Mouse (Mus musculus) forebrain, embryonic 14.5 days (tissue): ENCODE measurements around the gene Magel2. TPM values are rescaled to one million over a fixed set of nuclear protein-coding genes. Genes with fewer than 3 reads are reported as not detected.

ENCODE experiments used
- ATAC-seq: fragments of 200-750 bp; cut with Nextera tagmentation; 2 replicates; pipeline ENCODE4 v1.8.0; 2017; ENCODE audit warnings: mild to moderate bottlenecking, moderate library complexity
- DNase-seq: peaks from one replicate; pipeline ENCODE4 v3.0.0-alpha.2; 2015; ENCODE audit warnings: low spot score
- H3K27ac ChIP-seq: fragments of 300-500 bp; sonication (generic); 2 replicates; pipeline ENCODE4 v1.5.1; 2014; ENCODE audit warnings: low read depth, mild to moderate bottlenecking, control low read depth, low read length, moderate library complexity
- H3K27me3 ChIP-seq: fragments of 300-500 bp; sonication (generic); replicated peaks from 2 replicates; pipeline ENCODE4 v1.6.1; 2014; ENCODE audit warnings: low read length, control low read depth, mixed read lengths; ENCODE audit not compliant: control insufficient read depth, insufficient read depth
- H3K36me3 ChIP-seq: fragments of 300-500 bp; sonication (generic); 2 replicates; pipeline ENCODE4 v1.6.1; 2014; ENCODE audit warnings: low read length, control low read depth; ENCODE audit not compliant: control insufficient read depth, insufficient read depth
- H3K4me1 ChIP-seq: fragments of 300-500 bp; sonication (generic); 2 replicates; pipeline ENCODE4 v1.6.1; 2014; ENCODE audit warnings: antibody characterized with exemption, low read length, control low read depth; ENCODE audit not compliant: control insufficient read depth, insufficient read depth
- H3K4me2 ChIP-seq: fragments of 300-500 bp; sonication (generic); 2 replicates; pipeline ENCODE4 v1.6.1; 2014; ENCODE audit warnings: mild to moderate bottlenecking, control low read depth, low read length
- H3K4me3 ChIP-seq: fragments of 300-500 bp; sonication (generic); 2 replicates; pipeline ENCODE4 v1.5.1; 2014; ENCODE audit warnings: low read depth, low read length, control low read depth
- H3K9ac ChIP-seq: fragments of 300-500 bp; sonication (generic); 2 replicates; pipeline ENCODE4 v1.6.1; 2014; ENCODE audit warnings: mild to moderate bottlenecking, low read length, control low read depth, moderate library complexity
- H3K9me3 ChIP-seq: fragments of 300-500 bp; sonication (generic); replicated peaks from 2 replicates; pipeline ENCODE4 v1.6.1; 2016; ENCODE audit warnings: low read length, control low read depth, mixed read lengths; ENCODE audit not compliant: control insufficient read depth
- WGBS: fragments of 180-500 bp; shearing (Covaris S2); extraction: QIAGEN DNeasy Blood & Tissue Kit; methylation state at CpG from one replicate; pipeline ENCODE4 v1.1.7; 2014; 5-methylcytosine and 5-hydroxymethylcytosine counted together
- polyA plus RNA-seq: library from polyadenylated mRNA; unstranded; fragments of >200 nt; fragmentation: Nextera tagmentation; extraction: Ambion mirVana; gene quantifications from 2 replicates; pipeline ENCODE4 v1.2.1, GENCODE M21; 2014

Magel2 gene
- polyA plus RNA-seq, 1 experiment from 2014 or later, result 11.8 TPM

DNA sequence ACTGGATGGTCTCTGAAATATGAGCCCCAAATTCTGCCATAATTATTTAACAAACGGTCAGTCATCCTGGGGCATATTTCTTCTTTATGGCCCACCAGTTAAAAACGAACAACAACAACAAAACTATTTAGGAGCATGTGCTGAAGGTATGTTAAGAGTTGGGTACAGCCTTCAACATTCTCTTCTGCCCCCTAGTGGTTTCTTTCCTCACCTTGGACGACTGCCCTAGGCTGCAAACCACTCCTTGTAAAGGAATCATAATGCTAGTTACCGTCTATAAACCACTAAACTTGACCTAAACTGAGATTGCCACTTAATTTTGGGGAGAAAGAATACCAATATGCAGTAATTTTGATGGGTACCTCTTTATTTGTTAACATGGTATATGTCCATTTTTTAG lies 1.2 kb upstream of the Magel2 start:
- Histone ChIP-seq H3K4me2 (peak overlapping the region; percentile 62), H3K9me3 (0 out of 2 replicates have a peak, but pooled peaks cover 7% of the 10 kb centered on the region), H3K27me3 (no peaks in the 10 kb centered on the region), H3K9ac (no peak overlapping the region), H3K4me3 (no peak overlapping the region), H3K27ac (no peak overlapping the region), H3K36me3 (0 out of 2 replicates have a peak, but pooled peaks cover 2% of the 10 kb centered on the region), H3K4me1 (peaks cover 4% of the 10 kb centered on the region; the same call in 1 of the 2 replicates)
- no peak for ATAC-seq
- DNase-seq, result peak; percentile 72
- 32% methylated on average over 4 of the region's 4 CpGs for WGBS

DNA sequence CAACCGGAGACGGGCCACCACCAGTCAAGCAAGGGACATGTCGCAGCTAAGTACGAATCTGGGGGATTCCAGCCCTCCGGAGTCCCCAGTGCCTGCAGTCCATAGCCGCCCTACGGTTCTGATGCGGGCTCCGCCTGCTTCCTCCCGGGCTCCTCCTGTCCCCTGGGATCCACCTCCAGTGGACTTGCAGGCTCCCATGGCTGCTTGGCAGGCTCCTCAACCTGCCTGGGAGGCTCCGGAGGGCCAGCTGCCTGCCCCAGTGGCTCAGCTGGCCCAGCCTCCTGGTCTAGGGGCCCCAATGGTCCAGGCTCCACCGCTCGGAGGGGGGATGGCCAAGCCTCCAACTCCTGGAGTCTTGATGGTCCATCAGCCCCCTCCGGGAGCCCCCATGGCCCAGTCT lies 503 bp downstream of the Magel2 start:
- Histone ChIP-seq H3K9me3 (0 out of 2 replicates have a peak, but pooled peaks cover 7% of the 10 kb centered on the region), H3K4me3 (peak overlapping the region; percentile 48), H3K4me1 (peaks cover 4% of the 10 kb centered on the region; the same call in 1 of the 2 replicates), H3K4me2 (peak overlapping the region; percentile 62), H3K27me3 (no peaks in the 10 kb centered on the region), H3K36me3 (0 out of 2 replicates have a peak, but pooled peaks cover 2% of the 10 kb centered on the region), H3K27ac (peak overlapping the region; percentile 63; the same call in 1 of the 2 replicates), H3K9ac (peak overlapping the region; percentile 73)
- DNase-seq (no peak), ATAC-seq (peak; percentile 51)
- WGBS, result 42% methylated on average over 14 of the region's 14 CpGs

DNA sequence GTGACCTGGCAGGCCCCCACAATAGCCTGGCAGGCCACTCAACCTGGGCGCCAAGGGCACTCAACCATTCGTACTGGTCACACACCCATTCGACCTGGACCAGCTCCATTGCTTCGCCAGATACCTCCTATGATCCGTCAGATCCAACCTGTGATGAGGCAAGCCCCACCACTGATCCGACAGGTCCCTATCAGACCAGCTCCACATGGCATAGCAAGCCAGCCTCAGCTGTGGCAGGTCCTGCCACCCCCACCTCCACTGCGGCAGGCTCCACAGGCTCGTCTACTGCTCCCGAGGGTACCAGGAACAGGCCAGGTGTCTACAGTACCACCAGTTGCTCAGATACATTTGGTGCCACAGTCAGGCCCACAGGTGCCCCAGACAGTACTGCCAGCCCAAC lies 1.7 kb downstream of the Magel2 start:
- peak overlapping the region; percentile 62 for H3K4me2 ChIP-seq
- H3K9ac ChIP-seq, result 0 out of 2 replicates have a peak overlapping the region, but pooled peaks have one; percentile 73
- WGBS, result 84% methylated on average over 9 of the region's 9 CpGs
- peaks cover 4% of the 10 kb centered on the region; the same call in 1 of the 2 replicates for H3K4me1 ChIP-seq
- 0 out of 2 replicates have a peak overlapping the region, but pooled peaks have one; percentile 21 for H3K27ac ChIP-seq
- H3K27me3 ChIP-seq, result no peaks in the 10 kb centered on the region
- 0 out of 2 replicates have a peak, but pooled peaks cover 2% of the 10 kb centered on the region for H3K36me3 ChIP-seq
- H3K9me3 ChIP-seq, result 0 out of 2 replicates have a peak, but pooled peaks cover 7% of the 10 kb centered on the region
- DNase-seq, result no peak
- peak overlapping the region; percentile 48 for H3K4me3 ChIP-seq
- no peak for ATAC-seq

DNA sequence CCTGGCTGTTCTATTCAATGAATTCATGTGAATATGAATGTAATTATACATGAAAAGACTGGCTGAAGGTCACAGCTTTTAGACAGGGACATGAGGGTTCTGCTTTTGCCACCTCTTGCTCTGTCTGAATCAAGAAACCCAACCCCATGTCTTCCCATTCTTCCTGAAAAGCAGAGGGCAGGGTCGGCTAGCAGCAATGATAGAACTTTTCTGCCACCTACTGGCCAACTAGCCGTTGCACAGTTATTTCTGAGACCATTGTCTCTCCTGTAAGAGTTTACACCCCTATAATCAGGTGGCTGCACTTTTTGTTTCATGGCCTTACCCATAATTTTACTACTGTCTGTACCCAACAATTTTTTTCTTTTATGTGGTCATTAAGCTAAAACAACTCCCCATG lies 5.6 kb downstream of the Magel2 start:
- Histone ChIP-seq H3K9ac (no peak overlapping the region), H3K27ac (no peak overlapping the region), H3K9me3 (0 out of 2 replicates have a peak, but pooled peaks cover 7% of the 10 kb centered on the region), H3K4me2 (no peak overlapping the region), H3K36me3 (0 out of 2 replicates have a peak, but pooled peaks cover 2% of the 10 kb centered on the region), H3K4me1 (peaks cover 4% of the 10 kb centered on the region; the same call in 1 of the 2 replicates), H3K4me3 (no peak overlapping the region), H3K27me3 (no peaks in the 10 kb centered on the region)
- ATAC-seq (peak; percentile 78), DNase-seq (peak; percentile 78)
- WGBS, result 14% methylated on average over 2 of the region's 2 CpGs

DNA sequence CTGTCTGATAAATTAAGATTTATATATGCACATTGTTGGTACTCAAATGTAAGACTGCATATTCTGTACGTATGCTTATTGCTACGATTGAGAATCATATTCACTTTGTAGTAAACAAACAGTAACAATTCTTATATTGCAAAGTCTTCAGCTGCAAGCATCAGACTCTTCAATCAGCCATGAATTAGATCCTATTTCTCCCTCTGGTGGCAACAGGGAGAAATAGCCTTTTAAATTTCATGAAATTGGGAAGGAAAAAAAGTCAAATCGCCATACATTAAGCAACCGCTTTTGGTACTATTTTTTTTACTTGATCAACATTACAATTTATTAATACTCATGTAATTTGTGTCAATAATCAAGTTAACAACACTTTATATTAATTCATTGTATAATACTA lies 11.5 kb downstream of the Magel2 start:
- DNase-seq (peak; percentile 56), ATAC-seq (no peak)
- WGBS, result 51% methylated on average over 4 of the region's 4 CpGs
- Histone ChIP-seq H3K9me3 (no peaks in the 10 kb centered on the region), H3K4me1 (no peaks in the 10 kb centered on the region), H3K27me3 (no peaks in the 10 kb centered on the region), H3K36me3 (no peaks in the 10 kb centered on the region), H3K9ac (no peak overlapping the region), H3K4me2 (no peak overlapping the region), H3K27ac (no peak overlapping the region), H3K4me3 (no peak overlapping the region)

DNA sequence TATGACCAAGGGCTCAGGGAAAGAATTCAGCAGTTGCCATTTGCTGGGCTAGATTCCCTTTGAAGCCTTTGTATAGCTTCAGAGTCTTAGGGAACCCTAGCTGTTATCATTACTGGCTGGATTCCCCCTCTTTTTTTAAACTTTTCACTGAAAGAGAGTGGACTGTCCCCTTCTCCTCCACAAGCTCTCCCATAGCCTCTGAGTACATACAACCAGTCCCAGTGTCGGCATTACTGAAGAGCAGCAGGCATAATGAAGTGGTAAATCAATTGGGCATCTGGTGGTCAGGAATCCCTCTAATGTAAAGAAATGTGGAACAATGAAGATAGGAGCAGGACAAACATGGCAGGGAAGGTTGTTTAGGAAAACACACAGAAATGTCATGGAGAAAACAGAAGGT lies 15.4 kb downstream of the Magel2 start:
- Histone ChIP-seq H3K36me3 (no peaks in the 10 kb centered on the region), H3K27ac (no peak overlapping the region), H3K27me3 (no peaks in the 10 kb centered on the region), H3K4me3 (no peak overlapping the region), H3K4me1 (no peaks in the 10 kb centered on the region), H3K4me2 (no peak overlapping the region), H3K9me3 (no peaks in the 10 kb centered on the region), H3K9ac (no peak overlapping the region)
- ATAC-seq, result no peak
- no peak for DNase-seq
- WGBS, result 50% methylated on average over 1 of the region's 1 CpGs

DNA sequence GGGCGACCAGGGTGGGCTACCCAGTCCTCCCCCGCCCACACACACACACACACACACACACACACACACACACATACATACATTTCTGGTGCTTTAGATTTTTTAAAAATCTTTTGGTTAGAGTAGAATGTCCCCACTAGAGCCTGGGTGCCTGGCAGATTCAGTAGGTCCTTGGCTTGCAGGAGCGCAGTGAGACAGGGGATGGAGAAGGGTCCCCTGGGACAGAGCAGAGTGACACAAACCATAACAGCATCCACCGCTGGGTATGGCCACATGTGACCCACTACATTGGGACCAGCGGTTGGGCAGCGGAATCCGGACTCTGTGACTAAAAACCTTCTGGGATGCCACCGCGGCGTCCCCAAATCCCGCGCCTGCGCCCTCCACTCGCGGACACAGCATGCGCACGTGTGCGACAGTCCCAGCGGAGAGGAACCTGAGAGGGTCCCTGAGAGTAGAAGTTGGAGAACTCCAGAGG lies 29.8 kb downstream of the Magel2 start:
- no peaks in the 10 kb centered on the region for H3K27me3 ChIP-seq
- DNase-seq (peak; percentile 34), ATAC-seq (peak; percentile 69)
- H3K4me3 ChIP-seq, result peak overlapping the region; percentile 29
- no peaks in the 10 kb centered on the region for H3K4me1 ChIP-seq
- no peak overlapping the region for H3K27ac ChIP-seq
- H3K9ac ChIP-seq, result peak overlapping the region; percentile 56
- H3K4me2 ChIP-seq, result peak overlapping the region; percentile 54
- no peaks in the 10 kb centered on the region for H3K36me3 ChIP-seq
- WGBS, result 39% methylated on average over 19 of the region's 19 CpGs
- no peaks in the 10 kb centered on the region for H3K9me3 ChIP-seq

DNA sequence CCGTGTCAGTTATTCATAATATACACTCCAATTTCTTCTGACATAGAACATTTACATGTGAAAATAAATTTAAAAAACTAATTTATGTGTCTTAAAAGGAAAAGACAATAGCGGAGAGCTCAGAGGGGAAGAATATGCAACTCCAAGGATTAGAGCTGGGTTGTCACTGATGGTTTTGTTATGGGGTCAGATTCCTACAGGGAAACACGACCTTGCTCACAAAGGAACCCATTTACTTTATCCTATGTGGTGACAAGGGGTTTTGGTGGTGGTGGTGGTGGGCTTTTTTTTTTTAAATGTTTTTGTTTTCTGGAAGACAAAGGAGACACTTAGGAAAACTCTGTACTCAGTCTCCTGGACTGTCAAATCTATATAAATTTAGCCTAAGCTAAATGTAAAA lies 31.0 kb downstream of the Magel2 start:
- DNase-seq, result no peak
- WGBS, result 32% methylated on average over 3 of the region's 3 CpGs

DNA sequence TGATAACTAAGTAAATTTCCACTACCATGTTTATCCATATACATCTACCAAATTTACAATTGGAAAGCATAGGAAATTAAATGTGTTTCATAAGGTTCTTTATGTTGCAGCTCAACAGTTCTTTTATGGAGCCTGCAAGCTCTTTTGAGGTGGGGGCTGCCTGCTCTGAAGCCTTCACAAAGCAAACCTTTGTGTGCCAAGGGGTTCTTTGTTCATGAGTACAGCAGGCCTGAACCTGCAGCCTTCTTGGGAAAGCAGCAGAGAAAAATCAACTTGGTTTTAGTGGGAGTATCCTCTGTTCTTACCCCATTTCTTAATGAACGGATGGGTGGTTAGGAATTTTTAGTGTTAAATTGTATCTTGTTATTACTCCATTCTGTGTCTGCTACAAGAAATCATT lies 38.4 kb downstream of the Magel2 start:
- Histone ChIP-seq H3K4me2 (no peak overlapping the region), H3K9ac (peak overlapping the region; percentile 37; the same call in 1 of the 2 replicates), H3K27ac (peak overlapping the region; percentile 78), H3K4me1 (no peaks in the 10 kb centered on the region), H3K27me3 (no peaks in the 10 kb centered on the region), H3K4me3 (no peak overlapping the region), H3K9me3 (no peaks in the 10 kb centered on the region; the same call in 1 of the 2 replicates), H3K36me3 (no peaks in the 10 kb centered on the region)
- WGBS, result 50% methylated on average over 1 of the region's 1 CpGs
- DNase-seq (peak; percentile 73), ATAC-seq (no peak)

More for the DNA sequence above, 31.0 kb downstream of the Magel2 start:
- Histone ChIP-seq H3K27me3 (no peaks in the 10 kb centered on the region), H3K4me3 (no peak overlapping the region), H3K9ac (no peak overlapping the region), H3K27ac (no peak overlapping the region), H3K9me3 (no peaks in the 10 kb centered on the region; the same call in 1 of the 2 replicates), H3K36me3 (no peaks in the 10 kb centered on the region), H3K4me2 (no peak overlapping the region), H3K4me1 (no peaks in the 10 kb centered on the region)
- no peak for ATAC-seq
